Mouse (Mus musculus) layer of hippocampus, adult 6 months (tissue): ENCODE measurements around the gene Plod1. TPM values are rescaled to one million over a fixed set of nuclear protein-coding genes. Genes with fewer than 3 reads are reported as not detected.

ENCODE experiments used
- long read RNA-seq, 2 experiments: library from polyadenylated mRNA; unstranded; transcript quantifications; one replicate each; pipeline ENCODE4 v2.0.0; 2019 to 2020
- polyA plus RNA-seq: library from polyadenylated mRNA; unstranded; fragments of <200 nt; fragmentation: Nextera tagmentation; gene quantifications from 2 replicates; pipeline ENCODE4 v1.2.3, GENCODE M21; 2021

Plod1 gene
- 17.2 and 18.9 TPM in 2 replicates for polyA plus RNA-seq
- long read RNA-seq, experiment 1, transcript Plod1-201 (19 exons, 3,243 nt) = major isoform, 15 of 27 reads
- long read RNA-seq, experiment 1, partial matches to known transcripts = 7 of 27 reads
- long read RNA-seq, experiment 1, other reads (novel, unspliced or antisense) = 3 of 27 reads
- long read RNA-seq, experiment 2, full-length matches to known transcripts = 98 of 125 reads
- long read RNA-seq, experiment 2, partial matches to known transcripts = 7 of 125 reads
- long read RNA-seq, experiment 2, other reads (novel, unspliced or antisense) = 20 of 125 reads

GRCm38 (mm10) chr4:147936331-147936954 is at the start of gene Plod1:
TSS of gene Plod1 (minus strand) at chr4:147936767.

GRCm38 (mm10) chr4:147985205-147986132 is 48.9 kb upstream of the Plod1 start, which contains the start of gene Nppb:
TSS of gene Nppb (plus strand) at chr4:147985788.

GRCm38 (mm10) chr4:147940576-147941044 is 4.0 kb upstream of the Plod1 start, which contains the start of gene 2510039O18Rik:
TSS of gene 2510039O18Rik (plus strand) at chr4:147940895.

GRCm38 (mm10) chr4:147904313-147905089 is 32.1 kb downstream of the Plod1 start, which contains the start of gene Mfn2:
TSS of gene Mfn2 (minus strand) at chr4:147904704.

GRCm38 (mm10) chr4:147868450-147869031 is 68.0 kb downstream of the Plod1 start, which contains the start of the genes Miip and Fv1:
TSS of gene Miip (minus strand) at chr4:147868816.
TSS of gene Fv1 (plus strand) at chr4:147868979.

Other genes with a start within 250 kb of the Plod1 start
- gene Zfp534, start 234.2 kb downstream of the Plod1 start, polyA plus RNA-seq = not detected in 2 replicates
- gene Zfp984, start 127.0 kb downstream of the Plod1 start, polyA plus RNA-seq = 1.4 and 1.7 TPM in 2 replicates
- 1.6 and 2.1 TPM in 2 replicates for gene Zfp933, start 88.4 kb downstream of the Plod1 start, polyA plus RNA-seq
- 5.2 and 5.8 TPM in 2 replicates for gene Miip, start 68.0 kb downstream of the Plod1 start, polyA plus RNA-seq
- 1.4 and 1.7 TPM in 2 replicates for gene Fv1, start 67.8 kb downstream of the Plod1 start, polyA plus RNA-seq
- gene Mfn2, start 32.1 kb downstream of the Plod1 start, polyA plus RNA-seq = 88.0 and 98.0 TPM in 2 replicates
- 3.0 and 3.4 TPM in 2 replicates for gene 2510039O18Rik, start 4.1 kb upstream of the Plod1 start, polyA plus RNA-seq
- gene Nppb, start 49.0 kb upstream of the Plod1 start, polyA plus RNA-seq = not detected in 2 replicates
- gene Nppa, start 64.0 kb upstream of the Plod1 start, polyA plus RNA-seq = 0.28 TPM in 1 of 2 replicates, not detected in the other
- 10.1 and 11.3 TPM in 2 replicates for gene Clcn6, start 102.1 kb upstream of the Plod1 start, polyA plus RNA-seq
- gene Mthfr, start 102.3 kb upstream of the Plod1 start, polyA plus RNA-seq = 2.8 and 3.3 TPM in 2 replicates
- gene Agtrap, start 151.3 kb upstream of the Plod1 start, polyA plus RNA-seq = 7.8 and 11.2 TPM in 2 replicates
- 31.9 and 32.6 TPM in 2 replicates for gene Mad2l2, start 193.6 kb upstream of the Plod1 start, polyA plus RNA-seq
- 0.04 and 0.13 TPM in 2 replicates for gene Draxin, start 193.9 kb upstream of the Plod1 start, polyA plus RNA-seq
- gene Fbxo6, start 215.4 kb upstream of the Plod1 start, polyA plus RNA-seq = 33.2 and 33.5 TPM in 2 replicates
- 137 and 141 TPM in 2 replicates for gene Fbxo44, start 223.7 kb upstream of the Plod1 start, polyA plus RNA-seq
- 129 and 149 TPM in 2 replicates for gene Fbxo2, start 223.9 kb upstream of the Plod1 start, polyA plus RNA-seq